Mouse (Mus musculus) hindbrain, embryonic 13.5 days (tissue): Measurements from ENCODE around the gene Olfr810. TPM values are rescaled to one million over a fixed set of nuclear protein-coding genes. Genes with fewer than 3 reads are reported as not detected.

Source experiments
- ATAC-seq: fragments of 200-750 bp; cut with Nextera tagmentation; 2 replicates; pipeline ENCODE4 v1.8.0; 2017; ENCODE audit warnings: moderate TSS enrichment; ENCODE audit not compliant: low FRiP score
- H3K27ac ChIP-seq: fragments of 300-500 bp; sonication (generic); 2 replicates; pipeline ENCODE4 v1.5.1; 2015; ENCODE audit warnings: inconsistent platforms, mild to moderate bottlenecking, moderate library complexity
- H3K27me3 ChIP-seq: fragments of 300-500 bp; sonication (generic); 2 replicates; pipeline ENCODE4 v1.6.1; 2015; ENCODE audit warnings: mild to moderate bottlenecking, inconsistent platforms
- H3K36me3 ChIP-seq: fragments of 300-500 bp; sonication (generic); 2 replicates; pipeline ENCODE4 v1.6.1; 2015; ENCODE audit warnings: mild to moderate bottlenecking, inconsistent platforms
- H3K4me1 ChIP-seq: fragments of 300-500 bp; sonication (generic); replicated peaks from 2 replicates; pipeline ENCODE4 v1.6.1; 2015; ENCODE audit warnings: inconsistent platforms
- H3K4me2 ChIP-seq: fragments of 300-500 bp; sonication (generic); 2 replicates; pipeline ENCODE4 v1.6.1; 2015; ENCODE audit warnings: inconsistent platforms, mild to moderate bottlenecking, moderate library complexity
- H3K4me3 ChIP-seq: fragments of 300-500 bp; sonication (generic); 2 replicates; pipeline ENCODE4 v1.5.1; 2015; ENCODE audit warnings: mild to moderate bottlenecking, inconsistent platforms
- H3K9ac ChIP-seq: fragments of 300-500 bp; sonication (generic); 2 replicates; pipeline ENCODE4 v1.6.1; 2015; ENCODE audit warnings: mild to moderate bottlenecking, inconsistent platforms
- H3K9me3 ChIP-seq: fragments of 300-500 bp; sonication (generic); 2 replicates; pipeline ENCODE4 v1.6.1; 2016; ENCODE audit warnings: inconsistent platforms
- WGBS: fragments of 180-500 bp; shearing (Covaris S2); methylation state at CpG from one replicate; pipeline ENCODE4 v1.1.7; 2015; 5-methylcytosine and 5-hydroxymethylcytosine counted together
- polyA plus RNA-seq: library from polyadenylated mRNA; unstranded; fragments of >200 nt; fragmentation: Nextera tagmentation; extraction: Ambion mirVana; gene quantifications from 2 replicates; pipeline ENCODE4 v1.2.1, GENCODE M21; 2015

Gene Olfr810
- not detected in 2 replicates for polyA plus RNA-seq

GRCm38 (mm10) chr10:129794817-129795216 is at the start of gene Olfr810:
Olfr810 (minus strand) TSS chr10:129794917.
- Histone ChIP-seq H3K4me1 (no peaks in the 10 kb centered on the region), H3K4me2 (no peak within 1 kb of the TSS), H3K27ac (no peak within 1 kb of the TSS), H3K4me3 (no peak within 1 kb of the TSS), H3K9ac (no peak within 1 kb of the TSS), H3K27me3 (no peaks in the 10 kb centered on the region), H3K36me3 (no peaks in the 10 kb centered on the region), H3K9me3 (no peaks in the 10 kb centered on the region)
- ATAC-seq: no peak

GRCm38 (mm10) chr10:129804296-129804695 is 9.6 kb upstream of the Olfr810 start, which contains the start of gene Olfr811:
Olfr811 (minus strand) TSS chr10:129804396.
- Histone ChIP-seq H3K27me3 (no peaks in the 10 kb centered on the region), H3K4me3 (no peak within 1 kb of the TSS), H3K9ac (no peak within 1 kb of the TSS), H3K9me3 (no peaks in the 10 kb centered on the region), H3K27ac (no peak within 1 kb of the TSS), H3K4me1 (no peaks in the 10 kb centered on the region), H3K4me2 (no peak within 1 kb of the TSS), H3K36me3 (no peaks in the 10 kb centered on the region)
- 87% methylated on average over 4 of the region's 4 CpGs for WGBS
- no peak for ATAC-seq

GRCm38 (mm10) chr10:129778123-129778522 is 16.6 kb downstream of the Olfr810 start:
- Histone ChIP-seq H3K9ac (no peak overlapping the region), H3K9me3 (no peaks in the 10 kb centered on the region), H3K4me2 (no peak overlapping the region), H3K4me3 (no peak overlapping the region), H3K27me3 (no peaks in the 10 kb centered on the region), H3K27ac (no peak overlapping the region), H3K36me3 (no peaks in the 10 kb centered on the region), H3K4me1 (no peaks in the 10 kb centered on the region)
- ATAC-seq: no peak

- Histone ChIP-seq H3K36me3 (no peaks in the 10 kb centered on the region), H3K4me1 (no peaks in the 10 kb centered on the region), H3K27ac (no peak within 1 kb of the TSS), H3K27me3 (no peaks in the 10 kb centered on the region), H3K9ac (no peak within 1 kb of the TSS), H3K4me2 (no peak within 1 kb of the TSS), H3K4me3 (no peak within 1 kb of the TSS), H3K9me3 (no peaks in the 10 kb centered on the region)
- no peak for ATAC-seq
Measured at GRCm38 (mm10) chr10:129774338-129774737, 20.4 kb downstream of the Olfr810 start, which contains the start of gene Olfr809. Olfr809 (plus strand) TSS chr10:129774638.

GRCm38 (mm10) chr10:129765182-129765581 is 29.5 kb downstream of the Olfr810 start, which contains the start of gene Olfr808:
Olfr808 (plus strand) TSS chr10:129765482.
- H3K4me2 ChIP-seq: no peak within 1 kb of the TSS
- H3K9ac ChIP-seq: no peak within 1 kb of the TSS
- H3K36me3 ChIP-seq: no peaks in the 10 kb centered on the region
- H3K4me3 ChIP-seq: no peak within 1 kb of the TSS
- no peaks in the 10 kb centered on the region for H3K9me3 ChIP-seq
- 97% methylated on average over 1 of the region's 1 CpGs for WGBS
- no peaks in the 10 kb centered on the region for H3K4me1 ChIP-seq
- ATAC-seq: no peak
- no peak within 1 kb of the TSS for H3K27ac ChIP-seq
- no peaks in the 10 kb centered on the region for H3K27me3 ChIP-seq

- no peak for ATAC-seq
- H3K4me1 ChIP-seq: no peaks in the 10 kb centered on the region
- H3K9ac ChIP-seq: no peak within 1 kb of the TSS
- WGBS: 90% methylated on average over 1 of the region's 1 CpGs
- H3K27ac ChIP-seq: no peak within 1 kb of the TSS
- no peak within 1 kb of the TSS for H3K4me2 ChIP-seq
- no peak within 1 kb of the TSS for H3K4me3 ChIP-seq
- H3K9me3 ChIP-seq: no peaks in the 10 kb centered on the region
- H3K27me3 ChIP-seq: no peaks in the 10 kb centered on the region
- H3K36me3 ChIP-seq: no peaks in the 10 kb centered on the region
Measured at GRCm38 (mm10) chr10:129757693-129758092, 37.0 kb downstream of the Olfr810 start, which contains the start of gene Olfr807. Olfr807 (minus strand) TSS chr10:129757793.

GRCm38 (mm10) chr10:129741821-129742220 is 52.9 kb downstream of the Olfr810 start, which contains the start of gene Olfr806:
Olfr806 (minus strand) TSS chr10:129741921.
- Histone ChIP-seq H3K9ac (no peak within 1 kb of the TSS), H3K4me2 (no peak within 1 kb of the TSS), H3K27ac (no peak within 1 kb of the TSS), H3K36me3 (no peaks in the 10 kb centered on the region), H3K4me3 (no peak within 1 kb of the TSS), H3K9me3 (no peaks in the 10 kb centered on the region), H3K4me1 (no peaks in the 10 kb centered on the region), H3K27me3 (no peaks in the 10 kb centered on the region)
- ATAC-seq: no peak

Other genes starting within 250 kb of the Olfr810 start
- not detected in 2 replicates for gene Olfr794, start 227.3 kb downstream of the Olfr810 start, polyA plus RNA-seq
- gene Olfr796, start 182.3 kb downstream of the Olfr810 start, polyA plus RNA-seq: not detected in 2 replicates
- gene Olfr798, start 167.0 kb downstream of the Olfr810 start, polyA plus RNA-seq: not detected in 2 replicates
- gene Olfr799, start 157.4 kb downstream of the Olfr810 start, polyA plus RNA-seq: not detected in 2 replicates
- gene Olfr800, start 137.2 kb downstream of the Olfr810 start, polyA plus RNA-seq: not detected in 2 replicates
- not detected in 2 replicates for gene Olfr801, start 121.1 kb downstream of the Olfr810 start, polyA plus RNA-seq
- gene Olfr802, start 106.7 kb downstream of the Olfr810 start, polyA plus RNA-seq: 0.03 TPM in 1 of 2 replicates, not detected in the other
- gene Olfr803, start 100.6 kb downstream of the Olfr810 start, polyA plus RNA-seq: not detected in 2 replicates
- not detected in 2 replicates for gene Olfr804, start 91.7 kb downstream of the Olfr810 start, polyA plus RNA-seq
- gene Olfr805, start 65.5 kb downstream of the Olfr810 start, polyA plus RNA-seq: not detected in 2 replicates
- not detected in 2 replicates for gene Olfr806, start 53.0 kb downstream of the Olfr810 start, polyA plus RNA-seq
- gene Olfr807, start 37.1 kb downstream of the Olfr810 start, polyA plus RNA-seq: not detected in 2 replicates
- gene Olfr808, start 29.4 kb downstream of the Olfr810 start, polyA plus RNA-seq: not detected in 2 replicates
- not detected in 2 replicates for gene Olfr809, start 20.3 kb downstream of the Olfr810 start, polyA plus RNA-seq
- not detected in 2 replicates for gene Olfr811, start 9.5 kb upstream of the Olfr810 start, polyA plus RNA-seq
- not detected in 2 replicates for gene Olfr812, start 51.2 kb upstream of the Olfr810 start, polyA plus RNA-seq
- not detected in 2 replicates for gene Olfr813, start 60.5 kb upstream of the Olfr810 start, polyA plus RNA-seq
- not detected in 2 replicates for gene Olfr814, start 84.9 kb upstream of the Olfr810 start, polyA plus RNA-seq
- not detected in 2 replicates for gene Olfr815, start 111.0 kb upstream of the Olfr810 start, polyA plus RNA-seq
- gene Olfr816, start 120.7 kb upstream of the Olfr810 start, polyA plus RNA-seq: not detected in 2 replicates
- not detected in 2 replicates for gene Olfr818, start 154.2 kb upstream of the Olfr810 start, polyA plus RNA-seq
- gene Olfr819, start 172.3 kb upstream of the Olfr810 start, polyA plus RNA-seq: not detected in 2 replicates
- gene Olfr247, start 181.2 kb upstream of the Olfr810 start, polyA plus RNA-seq: not detected in 2 replicates
- gene Gm10310, start 190.1 kb upstream of the Olfr810 start, polyA plus RNA-seq: not detected in 2 replicates
- gene Olfr820, start 217.7 kb upstream of the Olfr810 start, polyA plus RNA-seq: not detected in 2 replicates
- gene Olfr821, start 235.4 kb upstream of the Olfr810 start, polyA plus RNA-seq: not detected in 2 replicates